Mouse (Mus musculus) left cerebral cortex, adult 9 months (tissue): ENCODE measurements around the gene Ogdh.
"Not testable (repeated sequence)": the region's sequence is repeated elsewhere in the genome, so short reads cannot be mapped to it uniquely, and the experiment has no call there.

Source experiments
- DNase-seq, 2 experiments: peaks; one replicate each; pipeline ENCODE4 v3.0.0; 2022; ENCODE audit warnings: low spot score in 2 of 2

Gene Ogdh

DNA sequence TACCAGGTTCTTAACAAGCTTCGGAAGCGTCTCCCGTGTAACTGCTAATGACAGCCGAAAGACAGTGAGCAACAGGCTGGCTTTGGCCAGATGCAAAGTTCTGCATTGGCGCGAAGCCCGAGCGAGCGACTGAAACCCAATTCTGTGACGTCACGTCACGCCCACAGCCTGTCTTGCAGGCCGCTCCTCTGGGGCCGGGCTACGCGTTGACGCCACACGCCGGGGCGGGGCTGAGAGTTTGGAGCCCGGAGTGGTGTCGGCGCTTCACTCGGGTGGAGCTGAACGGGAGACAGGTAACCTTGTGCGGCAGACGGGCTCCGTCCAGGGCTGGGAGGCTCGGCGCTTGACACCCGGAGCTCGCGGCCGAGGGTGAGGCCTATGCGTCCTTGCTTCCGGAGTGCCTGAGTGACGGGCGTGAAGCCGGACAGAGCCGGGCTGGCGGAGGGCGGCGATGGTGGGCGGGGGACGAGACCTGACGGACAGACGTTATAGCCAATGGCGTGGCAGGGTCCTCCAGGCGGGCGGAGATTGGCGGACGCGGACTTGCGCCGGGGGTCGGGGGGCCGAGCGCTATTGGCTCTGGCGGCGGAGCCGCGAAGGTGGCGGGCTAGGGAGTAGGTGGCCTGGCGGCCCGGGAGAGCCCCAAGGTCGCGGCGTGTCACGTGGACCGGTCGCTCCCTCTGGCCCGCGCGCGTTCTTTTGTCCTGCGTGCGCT lies at the start of gene Ogdh:
Ogdh (plus strand) TSS at position 233 of the 715 bp plus-strand sequence.
- DNase-seq = peak; percentile 92 to 98

DNA sequence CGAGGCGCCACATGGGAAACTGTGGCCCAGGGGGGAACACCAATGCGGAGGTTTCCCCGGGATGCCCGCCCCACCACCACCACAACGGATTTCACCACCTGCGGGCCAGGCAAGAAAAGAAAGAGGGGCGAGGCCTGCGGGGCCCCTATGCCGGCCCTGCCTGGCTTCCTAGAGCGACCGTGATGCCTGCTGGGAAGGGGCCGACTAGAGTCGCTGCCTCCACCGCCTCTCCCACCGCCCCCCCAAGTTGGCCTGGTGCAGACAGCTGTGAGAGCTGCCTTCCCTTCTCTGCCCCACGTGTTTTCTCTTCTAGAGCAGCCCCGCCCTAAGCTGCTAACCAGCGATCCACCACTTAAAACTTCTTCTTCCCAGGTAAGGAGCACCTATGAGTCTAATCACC lies 46.7 kb upstream of the Ogdh start:
- no peak for DNase-seq

DNA sequence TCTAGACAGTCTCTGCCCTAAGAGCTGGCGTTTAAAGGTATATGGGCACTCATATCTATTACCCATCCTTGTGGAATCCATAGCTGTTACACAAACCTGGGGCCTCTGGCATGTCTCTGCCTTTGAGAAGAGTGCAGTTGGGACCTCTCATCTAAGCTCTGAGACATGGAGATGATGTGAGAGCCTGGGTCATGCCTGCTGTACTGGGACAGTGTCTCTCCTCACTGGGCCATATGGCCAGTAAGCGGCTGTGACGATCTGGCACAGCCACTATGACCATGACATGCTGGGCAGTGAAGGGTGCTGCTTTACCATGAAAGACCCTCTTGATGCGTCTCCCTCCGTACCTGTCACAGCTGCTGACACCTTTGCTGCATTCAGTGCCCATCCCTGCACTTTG lies 39.2 kb upstream of the Ogdh start:
- DNase-seq = no peak

GRCm38 (mm10) chr11:6252824-6253223 lies 38.6 kb upstream of the Ogdh start:
- DNase-seq = no peak

DNA sequence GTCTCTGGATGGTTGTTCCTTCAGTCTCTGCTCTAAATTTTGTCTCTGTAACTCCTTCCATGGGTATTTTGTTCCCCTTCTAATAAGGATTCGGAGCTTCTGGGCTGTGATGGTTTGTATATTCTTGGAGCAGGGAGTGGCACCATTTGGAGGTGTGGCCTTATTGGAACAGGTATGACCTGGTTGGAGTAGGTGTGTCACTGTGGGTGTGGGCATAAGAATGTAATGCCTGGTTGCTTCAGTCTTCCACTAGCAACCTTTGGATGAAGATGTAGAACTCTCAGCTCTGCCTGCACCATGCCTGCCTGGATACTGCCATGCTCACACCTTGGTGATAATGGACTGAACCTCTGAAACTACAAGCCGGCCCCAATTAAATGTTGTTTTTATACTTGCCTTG lies 36.8 kb upstream of the Ogdh start:
- DNase-seq = not testable (repeated sequence)

DNA sequence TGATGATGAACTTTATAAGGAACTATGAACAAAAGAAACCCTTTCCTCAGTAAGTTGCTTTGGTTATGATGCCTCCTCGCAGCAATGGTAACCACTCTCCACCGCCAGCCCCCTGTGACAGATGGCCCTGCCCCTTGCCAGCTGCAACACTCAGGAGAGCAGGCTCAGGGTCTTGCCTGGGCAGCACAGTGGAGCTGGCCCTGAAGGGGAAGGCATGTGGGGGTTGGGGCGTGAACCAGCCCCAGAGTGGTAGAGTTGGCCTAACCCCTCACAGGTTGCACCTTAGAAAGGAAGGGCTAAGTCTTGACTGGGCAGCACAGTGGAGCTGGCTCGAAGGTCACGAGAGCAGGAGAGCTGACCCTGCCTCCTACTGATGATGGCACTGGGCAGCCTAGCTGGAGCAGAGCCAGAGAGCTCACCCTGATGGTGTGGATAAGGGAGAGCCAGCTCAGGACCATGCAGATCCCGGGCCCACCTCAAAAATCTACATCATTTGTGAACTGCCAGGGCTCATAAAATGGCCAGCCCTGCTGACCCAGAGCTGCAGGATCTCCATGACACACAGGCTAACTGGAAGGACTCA lies 34.9 kb upstream of the Ogdh start:
- no peak for DNase-seq

- no peak for DNase-seq
Measured at GRCm38 (mm10) chr11:6259413-6259812, 32.0 kb upstream of the Ogdh start.

DNA sequence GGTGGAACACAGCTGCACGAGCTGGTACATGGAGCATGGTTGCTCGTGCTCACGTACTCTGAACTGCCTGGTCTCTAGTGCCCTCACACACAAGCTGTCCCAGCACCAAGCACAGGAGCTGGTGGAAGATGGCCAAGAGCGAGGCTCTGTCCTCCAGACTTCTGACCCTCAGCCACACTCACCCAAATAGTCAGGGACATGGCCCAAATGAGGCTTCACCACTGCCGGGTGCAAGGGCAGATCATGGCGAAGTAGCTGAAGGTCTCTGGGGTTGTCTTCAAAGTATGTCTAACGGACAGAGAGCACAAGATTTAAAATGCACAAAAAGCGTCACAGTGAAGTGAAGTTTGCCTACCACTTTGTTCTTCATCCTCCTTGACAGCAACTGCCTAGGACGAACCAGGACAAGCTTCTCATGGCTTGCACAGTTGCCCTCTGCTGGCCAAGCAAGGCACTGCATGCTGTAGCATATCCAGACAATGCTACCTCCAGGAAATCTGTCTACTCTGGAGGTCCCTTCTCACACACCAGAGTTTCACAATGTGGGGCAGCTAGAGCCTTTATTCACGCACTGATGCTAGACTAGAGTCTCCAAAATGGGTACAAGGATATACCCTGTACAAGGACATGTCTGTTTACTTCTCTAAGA lies 29.9 kb upstream of the Ogdh start:
- peak in 1 of 2 experiments; percentile 76 for DNase-seq

GRCm38 (mm10) chr11:6266621-6267020 lies 24.8 kb upstream of the Ogdh start:
- no peak for DNase-seq

GRCm38 (mm10) chr11:6267320-6268254 lies 23.8 kb upstream of the Ogdh start, which contains the start of gene Ddx56:
TSS of gene Ddx56 (minus strand) at chr11:6267772.
- peak; percentile 91 to 95 for DNase-seq

DNA sequence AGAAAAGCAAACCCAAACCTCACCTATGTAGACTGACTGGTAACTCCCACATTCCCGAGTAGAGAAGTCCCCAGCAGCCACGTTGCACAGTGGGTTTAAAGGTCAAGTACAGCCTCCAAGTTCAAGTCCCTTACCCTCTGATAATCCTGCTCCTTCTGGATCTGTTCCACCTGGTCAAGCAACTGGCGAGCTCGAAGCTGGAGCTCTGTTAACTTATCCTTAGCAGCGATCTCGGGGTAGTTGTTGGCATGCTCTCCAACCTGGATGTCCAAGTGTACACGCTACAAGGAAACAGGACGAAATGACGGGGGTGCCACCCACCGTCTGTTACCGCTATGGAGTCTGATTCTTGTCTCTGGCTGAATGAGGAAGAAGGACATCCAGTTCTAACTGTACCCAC lies 17.8 kb upstream of the Ogdh start:
- DNase-seq = no peak

DNA sequence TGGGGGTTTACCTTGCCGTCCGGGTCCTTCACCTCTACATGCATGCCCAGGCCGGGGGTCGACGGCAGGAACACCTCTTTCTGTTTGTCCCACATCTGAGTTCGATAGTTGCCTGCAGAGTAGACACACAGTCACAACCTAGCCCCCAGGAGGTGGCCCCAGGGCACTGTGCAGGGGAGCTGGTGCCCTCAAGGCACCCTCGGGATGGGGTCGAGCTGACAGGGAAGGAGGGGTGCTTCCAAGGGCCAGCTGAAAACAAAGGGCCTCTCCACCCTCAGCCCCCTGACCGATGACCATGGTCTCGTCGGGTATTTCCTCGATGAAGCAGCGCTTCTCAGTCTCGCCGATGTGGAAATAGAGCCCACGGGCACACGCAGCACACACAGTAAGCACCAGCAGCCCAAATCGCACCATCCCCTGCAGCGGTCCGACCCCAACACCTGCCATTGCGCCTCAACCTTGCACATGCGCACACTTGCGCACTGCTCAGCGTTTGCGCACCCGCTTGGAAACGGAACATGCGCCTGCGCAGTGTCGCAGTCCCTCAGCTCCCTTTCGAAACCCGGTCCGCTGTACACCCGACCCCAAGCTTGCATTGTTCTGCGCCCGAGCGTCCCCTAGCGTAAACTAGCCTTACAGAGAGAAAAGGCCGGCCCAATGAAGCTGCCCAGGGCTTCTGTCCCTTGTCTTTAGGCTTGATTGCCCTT lies 16.9 kb upstream of the Ogdh start, which contains the start of gene Tmed4:
Tmed4 (minus strand) TSS at position 484 of the 707 bp plus-strand sequence.
- DNase-seq = peak; percentile 87 to 99

- DNase-seq = no peak
Measured at GRCm38 (mm10) chr11:6275094-6275484, 16.3 kb upstream of the Ogdh start.

GRCm38 (mm10) chr11:6276466-6276865 lies 15.0 kb upstream of the Ogdh start:
- DNase-seq = no peak

DNA sequence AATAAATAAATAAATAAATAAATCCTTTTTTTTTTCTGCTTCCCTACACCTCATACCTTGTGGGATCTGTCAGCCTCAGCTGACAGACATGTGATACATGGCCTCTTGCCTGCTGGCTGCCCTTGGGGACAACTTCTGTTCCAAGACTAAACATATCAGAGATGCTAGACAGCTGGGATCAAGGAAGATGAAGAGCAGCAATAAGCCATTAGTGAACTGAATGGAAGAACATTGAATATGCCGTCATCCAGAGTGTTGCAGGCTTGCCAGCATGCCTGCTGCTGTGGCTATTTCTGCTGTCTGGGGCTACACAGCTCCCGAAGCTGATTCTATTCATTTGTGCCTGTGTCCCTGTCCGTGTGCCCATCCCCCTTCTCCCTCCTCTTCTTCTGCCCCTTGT lies 8.5 kb upstream of the Ogdh start:
- no peak for DNase-seq

- DNase-seq = no peak
Measured at GRCm38 (mm10) chr11:6290138-6290537, 1.3 kb upstream of the Ogdh start.

DNA sequence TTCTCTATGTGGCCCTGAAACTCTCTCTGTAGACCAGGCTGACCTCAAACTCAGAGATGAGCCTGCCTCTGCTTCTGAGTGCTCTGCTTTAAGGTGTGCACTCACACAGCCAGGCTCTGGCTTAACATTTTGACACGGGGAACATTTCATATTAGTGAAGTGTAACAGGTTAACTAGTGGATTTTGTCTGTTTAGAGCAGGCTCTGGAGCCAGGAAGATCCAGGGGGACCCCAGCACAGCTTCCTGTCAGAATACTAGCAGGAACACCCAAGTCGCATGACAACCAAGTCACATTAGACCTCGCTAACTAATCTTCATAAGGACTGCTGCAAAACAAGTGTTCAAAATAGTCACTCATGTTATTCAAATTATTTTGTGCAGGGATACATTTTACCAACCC lies 550 bp upstream of the Ogdh start:
- DNase-seq = no peak

DNA sequence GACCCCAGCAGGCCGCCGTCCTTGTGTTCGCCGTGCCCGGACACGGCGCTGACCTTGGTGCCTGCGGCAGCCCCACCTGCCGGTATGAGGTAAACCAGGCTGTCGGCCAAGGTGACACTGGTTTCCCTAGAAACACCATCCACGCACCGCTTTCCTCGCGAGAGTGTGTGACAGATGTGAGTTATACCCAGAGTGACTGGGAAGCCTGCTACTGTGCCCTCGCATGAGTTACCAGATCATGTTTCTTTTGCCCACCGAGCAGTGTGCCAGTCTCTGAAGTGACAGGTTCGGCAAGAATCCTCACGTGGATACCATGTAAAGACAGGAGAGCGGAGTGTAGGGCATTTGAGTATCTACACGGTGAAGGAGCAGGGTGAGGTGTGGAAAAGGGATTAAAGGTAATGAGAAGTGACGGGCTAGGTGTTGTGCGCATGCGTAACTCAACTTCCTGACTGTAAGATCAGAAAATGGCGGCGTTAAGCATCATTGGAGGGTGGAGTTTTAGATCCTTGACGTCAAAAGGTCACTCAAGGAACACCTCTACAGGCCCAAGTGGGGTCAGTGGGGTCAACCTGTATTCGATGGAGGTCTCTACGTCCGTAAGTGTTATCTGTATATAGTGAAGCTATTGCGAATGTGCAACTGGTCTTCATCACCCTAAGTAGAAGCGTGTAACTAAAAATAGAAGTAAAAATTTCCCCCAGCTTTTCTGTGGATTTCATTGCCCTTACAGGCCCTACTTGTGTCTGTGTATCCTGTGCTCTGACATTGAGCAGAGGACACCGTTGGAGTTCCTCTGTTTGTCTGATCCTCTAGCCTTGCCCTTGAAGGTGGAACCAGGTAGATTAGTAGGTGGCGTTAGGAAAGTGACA lies 919 bp downstream of the Ogdh start:
- peak; percentile 70 to 80 for DNase-seq

DNA sequence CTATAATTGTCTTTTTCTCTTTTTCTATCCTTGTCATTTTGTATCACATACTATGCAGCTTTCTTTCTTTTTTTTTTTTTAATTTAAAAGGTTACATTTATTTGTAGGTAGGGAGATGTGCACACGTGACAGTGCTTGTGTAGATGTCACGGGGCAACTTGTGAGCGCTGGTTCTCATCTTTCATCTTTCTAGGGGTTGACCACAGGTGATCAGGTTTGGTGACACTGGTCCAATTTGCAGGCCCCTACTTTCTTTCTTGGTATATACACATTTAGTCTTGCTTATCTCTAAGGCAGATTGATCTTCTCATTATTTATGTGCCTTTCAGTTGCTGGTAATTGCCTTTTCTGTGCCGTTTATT lies 1.5 kb downstream of the Ogdh start:
- no peak for DNase-seq

GRCm38 (mm10) chr11:6293601-6294000 lies 2.2 kb downstream of the Ogdh start:
- DNase-seq = no peak
